Mouse (Mus musculus) embryo, embryonic 11.5 days (tissue): Measurements from ENCODE around the gene Eid2b.
A peak's percentile ranks its signal among the peaks of the same experiment; 100 is the strongest.
"Not testable (repeated sequence)": the region's sequence is repeated elsewhere in the genome, so short reads cannot be mapped to it uniquely, and the experiment has no call there.

ENCODE experiments used
- DNase-seq: peaks from one replicate; pipeline ENCODE4 v3.0.0-alpha.2; 2012; ENCODE audit warnings: low read depth, low spot score

Eid2b gene

GRCm38 (mm10) chr7:28277615-28278278, at the start of gene Eid2b:
Eid2b (plus strand) TSS chr7:28277739.
- DNase-seq, result peak; percentile 94

GRCm38 (mm10) chr7:28243943-28244342, 33.6 kb upstream of the Eid2b start:
- DNase-seq, result not testable (repeated sequence)

DNA sequence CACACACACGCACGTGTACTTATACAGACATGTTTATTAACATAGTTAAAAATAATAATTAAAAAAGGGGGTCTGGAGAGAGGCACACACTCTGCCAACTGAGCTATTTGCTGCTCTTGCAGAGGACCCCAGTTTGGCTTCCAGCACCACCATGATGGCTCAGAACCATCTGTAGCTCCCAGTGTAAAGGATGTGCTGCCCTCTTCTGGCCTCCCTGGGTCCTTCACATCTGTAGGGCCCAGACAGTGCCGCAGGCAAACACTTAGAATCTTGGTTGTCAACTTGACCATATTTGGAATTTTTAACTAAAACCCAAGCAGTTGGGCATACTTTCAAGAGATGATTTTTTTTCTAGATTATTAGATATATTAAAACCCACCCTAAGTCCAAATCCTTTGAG, 28.6 kb upstream of the Eid2b start:
- no peak for DNase-seq

DNA sequence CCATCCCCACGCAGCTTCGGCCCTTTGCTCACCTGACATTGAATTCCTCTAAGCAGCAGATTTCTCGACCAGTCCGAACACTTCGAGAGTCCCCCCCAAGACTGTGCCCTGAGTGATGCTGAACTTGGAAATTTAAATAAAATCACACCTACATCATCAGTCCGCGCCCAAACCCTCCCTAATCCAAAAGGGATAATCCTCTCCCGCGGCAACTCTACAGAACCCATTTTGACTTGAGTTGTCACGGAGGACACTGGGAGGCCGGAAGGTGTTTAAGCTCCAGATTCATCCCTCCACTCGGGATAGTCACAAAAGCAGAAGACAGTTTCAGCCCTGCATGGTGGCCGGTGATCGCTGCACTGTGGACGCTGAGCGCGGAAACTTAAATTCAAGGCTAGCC, 25.6 kb upstream of the Eid2b start:
- DNase-seq, result no peak

DNA sequence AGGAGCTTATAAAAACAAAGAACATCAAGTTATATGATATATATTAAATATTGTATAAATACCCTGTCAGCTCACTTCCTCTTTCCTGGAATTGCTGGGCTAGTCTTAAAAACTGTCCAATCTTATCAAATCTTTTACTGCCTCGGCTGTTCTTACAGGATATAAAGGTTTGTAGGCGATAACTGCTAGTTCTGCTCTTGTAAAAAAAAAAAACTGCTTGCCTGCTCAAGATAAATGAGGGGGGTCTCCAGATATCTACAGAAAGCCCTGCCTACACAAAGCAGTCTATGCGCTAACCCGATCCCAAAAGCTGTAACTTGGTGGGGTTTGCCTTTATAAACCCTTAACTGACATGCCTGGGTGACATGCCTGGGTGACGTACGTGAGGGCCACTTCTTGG, 22.9 kb upstream of the Eid2b start:
- DNase-seq, result no peak

- no peak for DNase-seq
Measured at GRCm38 (mm10) chr7:28255476-28255875, 22.1 kb upstream of the Eid2b start.

DNA sequence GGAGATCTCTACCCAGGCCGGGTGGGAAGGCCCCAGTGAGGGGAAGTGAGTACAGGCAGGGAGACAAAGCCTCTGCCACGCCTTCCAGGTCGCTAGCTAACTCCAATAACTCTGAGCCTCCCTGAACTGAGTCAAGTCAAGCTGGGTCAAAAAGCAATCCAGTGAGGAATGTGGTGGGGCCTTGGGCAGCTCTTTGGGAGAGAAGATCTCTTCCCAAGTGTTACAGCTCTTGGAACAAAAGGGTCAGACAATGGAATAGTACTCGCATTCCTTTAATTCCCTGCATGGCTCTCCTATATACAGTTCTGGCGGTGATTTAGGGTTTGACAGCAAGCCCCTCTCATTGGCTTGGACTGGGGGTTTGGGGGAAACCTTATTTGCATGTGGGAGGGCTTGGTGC, 14.7 kb upstream of the Eid2b start:
- DNase-seq, result no peak

DNA sequence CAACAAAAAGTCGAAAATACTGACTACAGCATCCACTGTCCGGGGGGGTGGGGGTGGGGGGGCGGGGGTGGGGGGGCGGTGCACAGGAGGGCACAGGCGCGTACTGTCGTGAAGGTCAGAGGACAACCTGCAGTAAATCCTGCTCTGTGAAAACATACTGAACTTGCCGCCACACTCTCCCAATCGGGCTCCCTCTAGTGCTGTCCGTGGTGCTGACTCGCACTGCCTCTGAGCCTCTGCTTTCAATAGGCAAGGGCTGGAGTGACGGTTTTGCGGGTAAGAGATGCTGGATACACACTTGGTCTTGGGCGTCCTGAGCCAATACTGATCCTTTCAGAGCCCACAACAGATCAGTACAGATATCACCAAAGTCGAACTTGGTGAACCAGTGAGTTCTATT, 13.8 kb upstream of the Eid2b start:
- peak; percentile 72 for DNase-seq

GRCm38 (mm10) chr7:28265391-28265790, 12.1 kb upstream of the Eid2b start:
- DNase-seq, result no peak

- DNase-seq, result peak; percentile 88
Measured at GRCm38 (mm10) chr7:28267129-28268041, 10.2 kb upstream of the Eid2b start, which contains the start of gene Eid2. Eid2 (plus strand) TSS chr7:28267881.

- no peak for DNase-seq
Measured at GRCm38 (mm10) chr7:28268042-28268531, 9.5 kb upstream of the Eid2b start.

DNA sequence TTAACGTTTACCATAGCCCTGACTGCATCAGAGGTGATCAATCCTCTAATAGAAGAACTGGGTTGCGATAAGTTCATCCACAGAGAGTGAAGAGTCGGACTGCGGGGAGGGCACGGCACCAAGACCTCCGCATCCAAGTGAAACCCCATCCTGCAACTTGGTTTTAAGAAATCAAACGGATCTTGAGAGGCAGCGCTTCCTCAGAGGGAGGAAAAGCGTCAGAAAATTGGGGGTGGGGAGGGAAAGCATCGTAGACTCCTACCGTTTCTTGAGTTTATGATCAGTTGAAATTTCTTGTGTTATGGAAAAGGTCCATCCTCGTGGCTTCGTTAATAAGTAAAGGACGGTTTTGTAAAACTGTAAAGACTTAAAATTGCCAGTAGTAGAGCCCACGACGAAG, 9.0 kb upstream of the Eid2b start:
- no peak for DNase-seq

DNA sequence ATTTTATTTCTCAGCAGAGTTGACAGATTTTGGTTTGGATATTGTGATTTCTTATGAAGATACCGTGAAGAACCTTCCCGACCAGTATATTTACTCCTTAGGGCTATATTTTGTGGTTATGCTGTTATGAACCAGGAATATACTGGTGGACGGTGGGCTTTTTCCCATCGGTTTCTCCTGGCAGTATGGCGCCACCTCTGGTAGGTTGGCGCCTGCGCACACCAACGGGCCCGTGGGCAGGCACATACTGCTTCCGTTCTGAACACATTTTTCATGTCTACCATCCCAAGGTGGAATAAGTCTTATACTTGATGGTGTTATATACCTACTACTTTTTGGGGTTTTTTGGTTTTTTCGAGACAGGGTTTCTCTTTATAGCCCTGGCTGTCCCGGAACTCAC, 8.2 kb upstream of the Eid2b start:
- no peak for DNase-seq

GRCm38 (mm10) chr7:28271761-28272160, 5.8 kb upstream of the Eid2b start:
- no peak for DNase-seq

DNA sequence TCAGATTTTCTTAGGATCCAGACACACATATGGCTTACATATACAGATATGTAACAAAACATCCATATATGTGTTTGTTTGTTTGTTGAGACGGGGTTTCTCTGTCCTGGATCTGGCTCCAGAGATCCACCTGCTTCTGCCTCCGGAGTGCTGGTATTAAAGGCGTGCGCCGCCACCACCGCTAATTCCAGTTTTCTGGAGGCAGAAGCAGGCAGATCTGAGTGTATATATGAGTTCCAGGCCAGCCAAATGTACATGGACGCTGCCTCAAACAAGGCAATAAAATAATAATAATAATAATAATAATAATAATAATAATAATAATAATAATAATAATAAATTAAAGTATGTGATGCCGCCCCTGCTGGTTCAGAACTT, 313 bp upstream of the Eid2b start:
- no peak for DNase-seq

DNA sequence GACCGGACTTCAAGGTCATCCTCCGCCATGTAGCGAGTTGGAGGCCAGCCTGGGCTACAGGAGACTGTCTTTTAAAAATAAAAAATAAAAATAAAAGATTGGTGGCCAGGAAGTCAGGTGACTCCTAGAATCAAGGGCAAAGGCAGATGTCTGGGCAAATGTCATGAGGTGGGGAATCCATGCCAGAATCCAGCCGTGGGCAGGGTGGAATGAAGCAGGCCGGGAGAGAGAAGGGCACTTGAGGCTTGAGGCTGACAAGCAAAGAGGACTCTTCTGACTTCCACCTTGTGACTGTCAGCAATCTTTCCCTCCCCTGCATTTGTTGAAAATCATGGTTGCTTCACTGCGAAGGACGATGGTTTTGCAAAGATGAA, 727 bp downstream of the Eid2b start:
- no peak for DNase-seq

- DNase-seq, result no peak
Measured at GRCm38 (mm10) chr7:28280630-28281029, 3.1 kb downstream of the Eid2b start.

DNA sequence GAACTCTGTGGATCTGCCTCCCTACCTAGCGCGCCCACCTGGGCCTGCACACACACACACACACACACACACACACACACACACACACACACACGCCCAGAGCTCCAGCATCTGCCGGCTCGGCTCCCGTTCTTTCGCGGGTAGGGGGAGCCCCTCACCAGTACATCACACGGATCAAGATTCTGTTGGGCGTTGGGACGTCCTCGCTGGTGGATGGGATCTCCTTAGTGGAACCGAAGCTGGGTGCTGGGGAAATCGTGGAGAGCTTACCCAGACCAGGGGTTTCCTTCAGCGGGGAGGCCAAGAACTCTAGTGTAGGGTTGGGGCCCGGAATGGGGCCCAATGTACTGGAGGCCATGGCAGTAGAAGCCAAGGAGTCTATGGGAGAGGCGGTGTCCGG, 12.6 kb downstream of the Eid2b start:
- DNase-seq, result no peak

GRCm38 (mm10) chr7:28290638-28291590, 13.4 kb downstream of the Eid2b start, which contains the start of gene Selenov:
Selenov (minus strand) TSS chr7:28291186.
- no peak for DNase-seq

DNA sequence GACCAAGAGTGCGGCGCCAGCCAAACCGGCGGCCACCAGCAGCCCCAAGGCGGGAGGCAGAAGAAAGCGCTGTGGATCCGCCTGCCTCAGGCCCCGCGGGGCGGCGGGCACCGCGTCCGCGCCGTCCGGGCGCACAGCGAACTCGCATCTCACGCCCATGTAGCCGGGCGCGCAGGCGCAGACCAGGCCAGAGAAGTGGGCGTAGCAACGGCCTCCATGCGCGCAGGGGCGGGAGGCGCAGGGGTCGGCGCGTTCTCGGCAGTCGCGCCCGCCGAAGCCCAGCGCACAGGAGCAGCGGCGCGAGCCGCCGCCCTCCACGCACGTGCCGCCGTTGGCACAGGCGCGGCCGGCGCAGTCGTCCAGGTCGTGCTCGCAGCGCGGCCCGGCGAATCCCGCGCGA, 16.9 kb downstream of the Eid2b start:
- DNase-seq, result peak; percentile 70

GRCm38 (mm10) chr7:28298837-28299625, 21.5 kb downstream of the Eid2b start:
- peak; percentile 55 for DNase-seq
